Mouse (Mus musculus): ENCODE data around the gene Map10. TPM values are rescaled to one million over a fixed set of nuclear protein-coding genes. Genes with fewer than 3 reads are reported as not detected.

The Map10 gene
- polyA plus RNA-seq (2014; fragmentation: Illumina TruSeq; extraction: RNeasy Lipid Tissue Mini Kit (QIAGEN cat#74804); ENCODE audit: low read depth, low replicate concordance), result 4.8 TPM

DNA sequence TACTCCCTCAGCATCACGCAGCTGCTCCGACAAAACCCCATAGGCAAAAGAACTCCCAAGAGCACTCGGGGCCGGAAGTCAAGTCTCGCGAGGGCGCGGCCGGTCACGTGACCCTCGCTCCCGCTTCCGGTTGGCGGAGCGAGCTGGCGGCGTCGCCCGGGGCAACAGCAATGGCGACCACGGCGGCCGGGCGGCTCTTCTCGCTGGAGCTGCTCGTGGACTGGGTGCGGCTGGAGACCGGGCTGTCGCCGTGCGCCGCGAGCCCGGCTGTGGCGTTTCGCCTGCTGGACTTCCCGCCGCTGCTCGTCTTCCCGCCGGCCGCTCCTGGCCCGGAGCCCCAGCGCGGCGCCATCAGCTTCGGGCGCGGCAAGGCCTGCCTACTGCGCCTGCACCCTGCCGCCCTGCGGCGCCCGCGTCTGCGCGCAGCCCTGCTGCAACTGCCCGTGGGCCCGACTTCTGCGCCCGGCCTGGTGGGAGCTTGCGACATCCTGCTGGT is at the start of gene Map10:
Map10 (plus strand) TSS at position 119 of the 496 bp plus-strand sequence.

Other genes with a start within 250 kb of the Map10 start
- 30.2 TPM for gene Sipa1l2, start 100.0 kb upstream of the Map10 start, polyA plus RNA-seq (2014; fragmentation: Illumina TruSeq; extraction: RNeasy Lipid Tissue Mini Kit (QIAGEN cat#74804); ENCODE audit: low read depth, low replicate concordance)
- 23.1 TPM for gene Ntpcr, start 60.1 kb downstream of the Map10 start, polyA plus RNA-seq (2014; fragmentation: Illumina TruSeq; extraction: RNeasy Lipid Tissue Mini Kit (QIAGEN cat#74804); ENCODE audit: low read depth, low replicate concordance)
- 0.76 TPM for gene Pcnx2, start 228.5 kb downstream of the Map10 start, polyA plus RNA-seq (2014; fragmentation: Illumina TruSeq; extraction: RNeasy Lipid Tissue Mini Kit (QIAGEN cat#74804); ENCODE audit: low read depth, low replicate concordance)
- 0.68 TPM for gene Map3k21, start 240.6 kb downstream of the Map10 start, polyA plus RNA-seq (2014; fragmentation: Illumina TruSeq; extraction: RNeasy Lipid Tissue Mini Kit (QIAGEN cat#74804); ENCODE audit: low read depth, low replicate concordance)

Measured in heart, adult 10 weeks (tissue).